Mouse (Mus musculus) splenic B cell, adult 2 months (primary cell): ENCODE measurements at regions not wholly inside any gene's neighbourhood (a gene's known extent, or its start where the extent isn't known, plus 50 kb on each side); places are given as distances from the start of the nearest gene placed in this dataset.

Experiments used
- DNase-seq: peaks from one replicate; pipeline ENCODE4 v3.0.0-alpha.2; 2011; ENCODE audit warnings: low read depth, low spot score
- H3K27me3 ChIP-seq: 2 replicates; pipeline ENCODE4 v1.6.1; 2012; ENCODE audit warnings: mild to moderate bottlenecking, low read length, moderate library complexity, mixed read lengths; ENCODE audit not compliant: control insufficient read depth, poor library complexity, insufficient read depth, severe bottlenecking
- H3K36me3 ChIP-seq: 2 replicates; pipeline ENCODE4 v1.6.1; 2012; ENCODE audit warnings: mild to moderate bottlenecking, low read length, moderate library complexity, mixed read lengths; ENCODE audit not compliant: control insufficient read depth, poor library complexity, insufficient read depth, severe bottlenecking

GRCm38 (mm10) chr2:10762236-10762635 is 391.9 kb downstream of the Sfmbt2 start:
- no peak for DNase-seq
- H3K36me3 ChIP-seq = no peaks in the 10 kb centered on the region
- H3K27me3 ChIP-seq = no peaks in the 10 kb centered on the region

DNA sequence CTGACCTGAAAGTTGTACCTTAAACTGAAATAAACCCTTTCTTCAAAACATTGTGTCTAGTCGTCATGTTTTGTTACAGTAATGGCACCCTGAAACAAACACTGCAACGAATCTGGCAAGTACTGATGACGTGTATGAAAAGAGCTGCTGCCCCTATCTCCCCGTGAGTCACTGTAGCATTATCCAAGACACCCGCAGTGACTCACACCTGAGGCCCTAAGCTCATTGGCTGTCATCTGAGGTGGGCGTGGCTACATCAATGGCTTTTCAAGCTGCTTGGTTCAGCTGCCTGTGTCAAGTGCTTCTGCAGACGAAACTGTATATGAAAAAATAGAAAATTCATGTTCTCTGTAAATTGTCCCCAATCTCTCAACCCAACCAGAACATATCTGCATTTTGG is 388.8 kb upstream of the Prkcq start:
- Histone ChIP-seq H3K36me3 (no peaks in the 10 kb centered on the region), H3K27me3 (no peaks in the 10 kb centered on the region)
- no peak for DNase-seq

DNA sequence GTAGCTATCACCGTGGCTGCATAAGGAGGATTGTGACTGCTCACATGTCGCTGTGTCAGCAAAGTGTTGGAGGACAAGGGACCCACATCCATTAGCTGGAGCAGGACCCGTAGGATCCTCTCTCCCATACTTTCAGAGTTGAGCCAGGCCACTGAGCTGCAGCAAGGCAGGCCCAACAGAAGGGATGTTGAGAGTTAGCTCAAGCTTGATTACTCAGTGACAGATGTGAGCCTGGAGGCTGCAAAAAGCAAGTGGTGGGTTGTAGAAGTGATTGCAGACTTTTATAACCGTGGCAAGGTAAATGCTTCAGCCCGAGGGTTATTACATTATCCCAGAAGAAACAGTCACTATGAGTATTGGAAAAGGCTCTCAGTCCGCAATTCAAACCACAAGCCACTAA is 388.3 kb upstream of the Prkcq start:
- Histone ChIP-seq H3K27me3 (no peaks in the 10 kb centered on the region), H3K36me3 (no peaks in the 10 kb centered on the region)
- DNase-seq = no peak

GRCm38 (mm10) chr2:10784266-10784665 is 387.6 kb upstream of the Prkcq start:
- DNase-seq = no peak
- no peaks in the 10 kb centered on the region for H3K36me3 ChIP-seq
- no peaks in the 10 kb centered on the region for H3K27me3 ChIP-seq

- Histone ChIP-seq H3K27me3 (no peaks in the 10 kb centered on the region), H3K36me3 (no peaks in the 10 kb centered on the region)
- DNase-seq = peak; percentile 44
Observed at GRCm38 (mm10) chr2:10785156-10785555, 386.8 kb upstream of the Prkcq start.

GRCm38 (mm10) chr2:10788509-10788908 is 383.4 kb upstream of the Prkcq start:
- DNase-seq = no peak
- Histone ChIP-seq H3K36me3 (no peaks in the 10 kb centered on the region), H3K27me3 (no peaks in the 10 kb centered on the region)

DNA sequence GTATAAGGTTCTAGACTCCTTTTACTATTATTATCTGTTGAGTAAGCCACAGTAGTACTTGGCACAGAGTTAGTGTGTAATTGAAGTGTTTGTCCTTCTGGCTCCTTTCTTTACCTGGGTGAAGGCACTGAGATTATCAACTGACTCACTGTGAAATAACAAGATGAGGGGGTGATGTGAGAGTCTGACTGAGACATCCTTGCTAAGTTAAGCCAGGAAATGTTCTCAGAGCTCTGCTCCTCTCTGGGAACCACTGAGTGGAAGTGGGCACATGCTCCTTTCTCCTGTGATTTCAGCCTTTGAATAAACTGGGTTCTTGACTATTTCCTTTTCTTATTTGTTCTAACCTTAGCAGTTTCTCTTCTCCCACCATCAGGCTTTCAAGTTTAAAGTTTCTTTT is 380.7 kb upstream of the Prkcq start:
- Histone ChIP-seq H3K36me3 (no peaks in the 10 kb centered on the region), H3K27me3 (no peaks in the 10 kb centered on the region)
- DNase-seq = no peak

DNA sequence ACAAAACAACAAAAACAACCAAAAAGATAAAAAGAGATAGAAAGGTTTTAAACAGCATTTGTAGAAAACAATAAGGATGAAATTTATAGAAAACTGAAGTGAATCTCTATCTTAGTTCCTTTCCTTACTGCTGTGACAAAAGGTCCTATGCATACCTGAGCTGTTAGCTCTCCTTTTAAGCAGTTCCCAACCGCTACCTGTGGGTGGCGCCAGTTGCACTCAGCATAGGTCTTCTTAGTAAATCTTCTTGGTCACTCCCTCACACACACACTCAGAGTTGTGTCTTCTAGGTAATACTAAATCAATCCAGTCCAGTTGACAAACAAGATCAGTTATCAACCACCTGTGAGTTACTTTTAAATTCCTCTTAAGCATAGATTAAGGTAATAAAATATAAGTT is 355.5 kb upstream of the Prkcq start:
- no peak for DNase-seq
- Histone ChIP-seq H3K36me3 (no peaks in the 10 kb centered on the region), H3K27me3 (no peaks in the 10 kb centered on the region)

DNA sequence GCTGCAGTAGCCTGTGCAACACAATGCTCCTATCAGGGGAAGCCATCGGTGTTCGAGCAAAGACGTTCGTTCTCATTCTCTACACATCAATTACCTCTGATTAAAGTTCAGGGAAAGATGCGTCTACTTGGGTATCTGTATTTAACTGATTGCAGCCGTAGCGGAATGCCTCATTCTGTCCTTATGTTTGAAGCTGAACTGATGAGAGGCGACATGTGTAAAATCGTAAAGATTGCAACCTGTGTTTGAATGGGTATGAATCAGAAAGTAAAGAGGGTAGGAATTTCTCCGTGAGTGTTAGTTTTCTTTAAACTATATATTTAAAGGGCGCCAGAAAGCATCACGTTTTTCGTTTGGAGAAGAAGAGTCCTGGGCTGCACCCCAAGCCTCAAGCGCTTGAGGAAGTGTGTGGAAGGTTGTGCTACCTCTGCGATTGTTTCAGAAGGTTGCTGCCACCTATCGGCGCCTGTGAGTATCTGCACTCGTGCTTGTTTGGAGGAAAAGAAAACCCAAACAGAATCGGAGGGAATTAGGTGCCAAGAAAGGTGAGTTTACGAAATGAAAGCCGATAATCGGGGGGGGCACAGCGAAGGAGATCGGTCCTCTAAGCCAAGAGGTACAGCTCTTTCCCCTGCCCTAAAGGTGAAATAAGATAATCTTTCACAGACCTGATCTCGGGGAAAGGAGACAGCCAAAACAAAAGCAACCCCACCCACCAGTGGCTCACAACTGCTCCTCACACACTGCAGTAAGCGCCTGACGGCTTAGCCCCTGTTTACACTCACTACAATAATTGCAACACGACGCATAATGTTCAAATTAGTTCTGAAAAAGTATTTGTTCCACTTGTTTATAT is 346.4 kb upstream of the Prkcq start:
- peak; percentile 51 for DNase-seq
- no peaks in the 10 kb centered on the region for H3K27me3 ChIP-seq
- no peaks in the 10 kb centered on the region for H3K36me3 ChIP-seq

DNA sequence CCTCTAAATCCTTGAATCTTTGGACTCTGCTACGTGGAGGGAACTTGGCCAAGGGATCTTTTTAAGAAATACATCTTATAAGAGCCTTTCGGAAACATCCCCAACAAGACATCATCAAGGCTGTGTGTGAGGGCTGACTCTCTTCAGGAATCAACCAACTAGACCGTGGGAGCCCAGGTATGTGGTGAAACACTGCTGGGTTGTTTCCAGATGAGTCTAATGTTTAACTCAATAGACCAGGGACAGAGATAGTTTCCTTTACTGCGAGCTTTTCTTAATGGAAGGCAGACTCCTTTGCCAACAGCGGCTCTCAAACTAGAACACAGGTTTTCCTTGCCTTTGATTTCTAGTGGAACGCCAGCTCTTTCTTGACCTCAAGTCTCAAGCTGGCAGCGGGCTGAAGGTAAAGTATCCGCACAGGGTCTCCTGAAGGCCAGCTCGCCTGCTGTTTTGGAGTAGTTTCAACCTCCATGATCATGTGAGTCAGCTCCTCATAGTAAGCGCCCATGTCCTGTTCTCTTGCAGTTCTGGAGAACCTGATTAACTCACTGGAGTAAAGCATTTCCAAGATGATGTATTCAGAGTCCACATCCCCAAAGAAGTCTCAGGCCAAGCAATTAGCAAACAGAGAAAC is 345.7 kb upstream of the Prkcq start:
- no peaks in the 10 kb centered on the region for H3K36me3 ChIP-seq
- DNase-seq = no peak
- H3K27me3 ChIP-seq = no peaks in the 10 kb centered on the region

GRCm38 (mm10) chr2:10839976-10840375 is 331.9 kb upstream of the Prkcq start:
- DNase-seq = no peak
- Histone ChIP-seq H3K36me3 (no peaks in the 10 kb centered on the region), H3K27me3 (no peaks in the 10 kb centered on the region; the same call in 1 of the 2 replicates)

- no peak for DNase-seq
- no peaks in the 10 kb centered on the region for H3K36me3 ChIP-seq
- H3K27me3 ChIP-seq = no peaks in the 10 kb centered on the region
Observed at GRCm38 (mm10) chr2:10861654-10862292, 310.1 kb upstream of the Prkcq start.

GRCm38 (mm10) chr2:10864451-10864850 is 307.5 kb upstream of the Prkcq start:
- no peaks in the 10 kb centered on the region for H3K36me3 ChIP-seq
- no peaks in the 10 kb centered on the region for H3K27me3 ChIP-seq
- no peak for DNase-seq

GRCm38 (mm10) chr2:10874303-10874702 is 297.6 kb upstream of the Prkcq start:
- Histone ChIP-seq H3K36me3 (no peaks in the 10 kb centered on the region), H3K27me3 (no peaks in the 10 kb centered on the region)
- no peak for DNase-seq

GRCm38 (mm10) chr2:10901926-10902325 is 270.0 kb upstream of the Prkcq start:
- Histone ChIP-seq H3K36me3 (no peaks in the 10 kb centered on the region), H3K27me3 (no peaks in the 10 kb centered on the region)
- DNase-seq = no peak
